Mouse (Mus musculus) induced T-regulatory cell, adult 2 months (primary cell): ENCODE results near the gene Gm11549.

Experiments
- DNase-seq: peaks from one replicate; pipeline ENCODE4 v3.0.0-alpha.2; 2012; ENCODE audit warnings: low read depth

The Gm11549 gene

DNA sequence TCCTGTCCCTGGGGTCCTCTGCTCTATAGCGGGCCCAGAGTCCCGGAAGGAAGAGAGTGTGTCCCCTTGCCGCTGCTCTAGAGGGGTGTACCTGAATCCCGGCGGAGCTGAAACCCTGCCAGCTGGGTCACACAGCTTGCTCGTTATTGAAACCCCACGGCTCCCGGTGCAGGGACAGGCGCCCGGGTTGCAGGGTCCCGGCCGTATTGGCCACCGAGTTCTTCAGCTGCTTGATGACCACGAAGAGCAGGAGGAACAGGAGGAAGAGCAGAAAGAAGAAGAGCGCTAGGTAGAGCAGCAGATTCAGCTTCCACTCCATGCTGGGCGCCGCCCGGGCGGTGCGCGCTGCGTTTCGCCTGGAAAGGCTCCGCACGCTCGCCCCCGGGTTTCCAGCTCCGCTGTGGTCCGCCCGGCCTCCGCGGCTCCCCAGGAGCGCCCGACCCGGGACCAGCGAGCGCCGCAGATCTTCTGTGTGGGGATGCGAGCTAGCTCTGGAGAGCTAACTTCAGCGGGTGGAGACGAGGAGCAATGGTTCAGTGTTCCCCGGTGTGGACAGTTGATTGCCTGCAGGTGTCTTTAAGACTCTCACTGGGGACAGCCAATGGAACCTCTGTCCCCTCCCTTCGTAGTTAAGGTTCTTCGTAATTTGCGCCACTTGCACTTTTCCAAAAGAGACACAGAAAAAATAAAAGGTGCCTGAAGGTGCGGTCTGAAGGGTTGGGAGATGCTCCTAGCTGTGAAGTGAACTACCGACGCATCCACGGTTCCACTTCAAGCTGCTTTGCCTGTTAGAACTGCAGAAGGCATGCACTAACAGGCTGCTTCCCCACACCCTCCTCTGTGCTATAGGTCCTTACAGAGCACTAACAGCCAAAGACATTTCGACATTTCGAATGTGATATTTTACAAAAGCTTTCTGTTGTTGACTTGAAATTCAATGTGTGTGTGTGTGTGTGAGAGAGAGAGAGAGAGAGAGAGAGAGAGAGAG is at the start of gene Gm11549:
Gm11549 (minus strand) TSS at position 741 of the 988 bp plus-strand sequence.
- no peak for DNase-seq

GRCm38 (mm10) chr3:36569836-36570235 is 48.2 kb upstream of the Gm11549 start:
- DNase-seq = no peak

DNA sequence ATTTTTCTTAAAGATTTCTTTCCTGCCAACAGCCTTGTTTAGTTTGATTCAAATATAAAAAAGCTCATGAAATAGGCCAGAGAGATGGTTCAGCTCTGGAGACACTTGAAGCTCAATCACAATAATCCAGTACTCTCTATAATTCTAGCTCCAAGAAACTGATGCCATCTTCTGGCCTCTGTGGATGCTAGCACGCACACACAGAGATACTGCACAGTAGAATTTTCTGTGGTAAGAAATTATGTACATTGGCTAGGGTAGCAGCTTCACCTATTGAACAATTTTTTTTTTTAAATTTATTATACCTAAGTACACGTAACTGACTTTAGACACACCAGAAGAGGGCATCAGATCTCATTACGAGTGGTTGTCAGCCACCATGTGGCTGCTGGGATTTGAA is 42.1 kb upstream of the Gm11549 start:
- DNase-seq = no peak

DNA sequence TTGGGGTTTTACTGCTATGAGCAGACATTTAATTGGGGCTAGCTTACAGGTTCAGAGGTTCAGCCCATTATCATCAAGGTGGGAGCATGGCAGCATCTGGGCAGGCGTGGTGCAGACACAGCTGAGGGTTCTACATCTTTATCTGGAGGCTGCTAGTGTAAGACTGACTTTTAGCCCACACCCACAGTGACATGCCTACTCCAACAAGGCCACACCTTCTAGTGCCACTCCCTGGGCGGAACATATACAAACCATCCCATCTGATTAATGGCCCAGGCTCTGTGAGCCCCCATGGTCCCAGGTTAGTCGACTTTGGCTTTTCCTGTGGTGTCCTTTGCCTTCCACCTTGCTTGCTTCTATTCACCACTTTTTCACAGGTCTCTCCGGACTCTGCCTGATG is 38.0 kb upstream of the Gm11549 start:
- DNase-seq = no peak

- DNase-seq = no peak
These were observed 36.0 kb upstream of the Gm11549 start for GRCm38 (mm10) chr3:36557601-36558000.

GRCm38 (mm10) chr3:36552406-36553047 is 30.9 kb upstream of the Gm11549 start, which contains the start of gene Exosc9:
TSS of gene Exosc9 (plus strand) at chr3:36552606.
- DNase-seq = peak; percentile 94

GRCm38 (mm10) chr3:36551851-36552384 is 30.3 kb upstream of the Gm11549 start:
- no peak for DNase-seq

DNA sequence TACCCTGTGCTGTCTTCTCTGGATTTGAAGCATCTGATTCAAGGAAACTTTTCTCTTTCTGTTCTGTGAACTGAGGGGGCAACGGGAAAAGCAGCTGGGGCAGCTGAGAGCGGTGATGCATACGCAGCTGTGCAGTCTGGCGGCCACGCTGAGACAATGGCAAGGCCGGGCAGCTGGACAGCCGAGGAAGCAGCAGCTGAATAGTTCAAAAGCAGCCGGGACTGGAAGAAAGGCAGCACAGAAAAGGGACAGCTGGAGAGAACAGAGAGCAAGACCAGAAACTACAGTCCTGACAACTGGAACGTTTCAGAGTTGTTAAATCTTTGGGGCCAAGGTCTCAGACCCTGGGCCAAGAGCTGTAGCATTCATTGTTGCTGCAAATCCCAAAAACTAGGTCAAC is 29.7 kb upstream of the Gm11549 start:
- no peak for DNase-seq

- DNase-seq = no peak
These were observed 23.3 kb upstream of the Gm11549 start for GRCm38 (mm10) chr3:36544961-36545360.

GRCm38 (mm10) chr3:36541399-36541798 is 19.8 kb upstream of the Gm11549 start:
- DNase-seq = no peak

GRCm38 (mm10) chr3:36540756-36541155 is 19.1 kb upstream of the Gm11549 start:
- no peak for DNase-seq

- DNase-seq = no peak
These were observed 16.3 kb upstream of the Gm11549 start for GRCm38 (mm10) chr3:36537701-36538470.

GRCm38 (mm10) chr3:36536041-36536440 is 14.4 kb upstream of the Gm11549 start:
- DNase-seq = no peak

- DNase-seq = peak; percentile 19
These were observed 11.6 kb upstream of the Gm11549 start for GRCm38 (mm10) chr3:36533201-36533672.

- DNase-seq = no peak
These were observed 11.1 kb upstream of the Gm11549 start for GRCm38 (mm10) chr3:36532738-36533137.

DNA sequence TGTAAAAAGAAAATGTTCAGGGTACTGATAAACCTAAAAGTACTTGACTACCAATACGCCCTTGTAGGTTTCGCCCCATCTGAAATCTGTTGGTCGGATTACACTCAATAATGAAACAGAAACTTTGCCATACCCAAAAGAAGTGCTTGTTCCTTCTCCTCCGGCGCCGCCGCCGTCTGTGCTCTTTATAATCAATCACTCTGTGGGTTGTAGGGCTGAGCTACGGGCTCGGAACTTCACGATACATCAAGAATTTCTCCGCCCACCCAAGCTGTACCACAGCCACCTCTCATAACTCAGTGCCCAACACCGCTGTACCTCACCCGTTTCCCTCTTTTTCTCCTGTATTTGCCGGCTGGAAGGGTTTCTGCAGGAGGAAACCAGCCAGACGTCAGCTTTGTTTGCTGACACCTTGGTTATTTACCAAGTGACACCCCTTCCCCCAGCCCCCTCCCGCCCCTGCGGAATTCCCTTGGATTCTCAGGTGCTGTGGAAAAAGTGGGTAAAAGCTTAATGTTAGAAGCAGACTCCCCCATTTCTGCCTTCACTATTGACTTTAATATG is 10.4 kb upstream of the Gm11549 start:
- DNase-seq = peak; percentile 53

DNA sequence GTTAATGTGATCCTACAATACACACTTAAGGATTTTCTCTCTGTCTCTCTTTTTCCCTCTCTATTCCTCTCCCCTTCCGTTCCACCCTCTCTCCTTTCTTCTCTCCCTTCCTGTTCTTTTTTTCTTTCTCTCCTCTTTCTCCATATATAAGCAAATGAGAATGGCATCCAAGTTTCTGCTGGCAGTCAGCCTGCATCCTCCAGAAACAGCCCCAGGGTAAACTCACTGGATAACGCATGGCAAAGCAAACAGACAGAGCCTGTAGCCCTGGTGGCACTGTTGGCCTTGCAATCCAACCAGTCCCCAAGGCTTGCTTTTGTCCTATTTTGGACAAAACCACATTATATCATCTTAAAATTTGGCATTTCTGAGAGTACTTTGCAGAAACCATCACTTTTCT is 9.6 kb upstream of the Gm11549 start:
- no peak for DNase-seq

DNA sequence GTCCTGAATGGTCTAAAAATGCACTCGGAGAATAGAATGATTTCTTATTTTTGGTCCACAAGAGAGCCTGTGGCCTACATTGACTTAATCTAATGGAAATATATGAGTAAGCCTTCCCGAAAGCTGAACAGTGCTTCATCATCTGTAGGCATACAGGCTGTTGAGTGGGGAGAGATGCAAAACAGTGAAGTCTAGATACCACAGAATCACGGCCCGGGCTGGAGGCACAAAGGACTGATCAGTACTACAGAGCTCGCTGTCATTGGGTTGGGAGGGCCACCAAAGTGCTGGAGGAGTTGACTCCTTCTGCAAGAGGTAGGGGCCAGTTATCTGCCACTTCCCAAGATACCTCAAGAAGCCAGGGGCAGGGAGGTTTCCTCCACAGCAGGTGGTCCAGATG is 9.2 kb upstream of the Gm11549 start:
- DNase-seq = no peak

GRCm38 (mm10) chr3:36530345-36530744 is 8.7 kb upstream of the Gm11549 start:
- DNase-seq = no peak

DNA sequence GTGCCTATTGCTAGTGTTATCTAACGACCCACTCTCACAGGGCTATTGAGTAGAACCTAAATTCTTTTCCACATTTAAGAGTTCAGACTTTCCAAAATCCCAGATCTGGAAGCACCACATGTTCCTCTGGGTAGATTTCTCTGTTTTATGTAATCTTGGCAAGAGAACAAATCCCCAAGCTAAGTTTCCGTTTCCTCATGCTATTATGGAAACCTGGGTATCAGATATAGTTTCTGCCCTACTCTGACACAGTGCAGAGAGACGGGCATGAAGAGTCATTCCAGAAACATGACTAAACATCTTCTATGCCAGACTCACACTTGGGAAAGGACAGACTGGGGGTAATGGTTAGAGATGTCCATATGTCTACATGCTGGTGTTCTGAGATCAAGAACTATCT is 2.9 kb upstream of the Gm11549 start:
- DNase-seq = no peak

- DNase-seq = no peak
These were observed 524 bp upstream of the Gm11549 start for GRCm38 (mm10) chr3:36522137-36522536.

DNA sequence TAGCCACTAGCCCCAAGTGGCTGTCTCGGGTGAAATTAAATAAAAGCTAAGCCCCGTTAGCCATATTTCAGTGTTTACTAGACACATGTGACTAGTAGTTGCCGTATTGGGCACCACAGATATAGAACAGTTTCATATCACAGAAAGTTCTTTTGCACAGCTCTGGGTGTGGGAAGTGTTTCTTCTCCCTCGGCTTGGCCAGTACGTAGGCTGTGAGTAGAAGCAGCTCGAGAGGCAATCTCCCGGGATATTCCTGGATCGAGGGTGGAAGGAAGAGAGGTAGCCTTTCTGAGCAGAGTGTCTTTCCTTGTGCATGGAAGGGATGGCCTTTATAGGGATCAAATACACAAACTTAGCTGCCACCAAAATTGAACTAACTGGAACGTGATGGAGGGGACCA is 5.4 kb downstream of the Gm11549 start:
- DNase-seq = no peak
